Comparison of ENCODE assay signal across 7 mouse cellular contexts in the genomic region with DNA sequence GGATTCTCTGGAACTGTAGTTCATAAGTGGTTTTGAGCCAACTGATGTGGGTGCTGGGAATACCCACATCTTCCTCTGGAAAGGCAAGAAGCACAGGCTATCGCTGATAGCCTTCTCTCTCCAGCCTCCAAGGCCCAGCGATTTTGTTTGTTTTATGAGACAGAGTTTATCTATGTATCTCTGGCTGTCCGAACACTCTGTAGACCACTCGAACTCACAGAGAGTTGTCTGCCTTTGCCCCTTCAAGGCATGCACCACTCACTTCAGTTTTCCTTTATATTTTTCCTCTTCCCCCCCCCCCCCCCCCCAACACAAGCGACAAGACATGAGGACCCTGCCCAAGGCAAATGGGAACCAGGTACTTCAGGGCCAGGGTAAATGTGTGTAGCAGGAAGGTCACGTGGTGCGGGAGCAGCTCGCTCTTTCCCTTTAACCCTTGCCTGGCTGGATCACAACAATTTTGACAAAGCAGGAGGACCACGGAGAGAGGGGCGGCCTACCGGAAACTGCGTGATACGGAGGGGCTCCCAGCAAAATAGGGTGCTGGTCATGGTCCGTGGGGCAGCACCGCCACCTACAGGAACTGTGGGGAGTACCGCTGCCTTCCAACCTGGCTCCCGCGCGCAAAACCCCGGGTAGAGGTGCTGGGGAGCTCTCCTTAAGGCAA. TPM values are rescaled to one million over a fixed set of nuclear protein-coding genes. Genes with fewer than 3 reads are reported as not detected.
DNase-seq lines count a peak whose midpoint lies in the region; ATAC-seq lines count a peak whose summit lies in the region.

No protein-coding gene starts in this region.

- H3K4me1 ChIP-seq in intestine, embryonic 16.5 days (ENCODE audit: control insufficient read depth, insufficient read depth, low read length) = peaks cover 4% of the 10 kb centered on the region; the same call in 1 of the 2 replicates
- H3K4me1 ChIP-seq in midbrain, embryonic 10.5 days = peaks cover 11% of the 10 kb centered on the region

- peak; percentile 87 for ATAC-seq in intestine, embryonic 16.5 days

- DNase-seq in adrenal gland, adult 8-10 months = peak; percentile 49
- DNase-seq in embryo, embryonic 11 days = peak; percentile 92
- peak; percentile 33 to 66 for DNase-seq in gastrocnemius, postnatal 4 days (ENCODE audit: low spot score in 2 of 2)
- DNase-seq in left cerebral cortex, postnatal 36 days (ENCODE audit: low spot score in 2 of 2) = peak; percentile 64 to 70
- DNase-seq in midbrain, embryonic 10.5 days (ENCODE audit: low spot score) = peak; percentile 87
- peak; percentile 87 for DNase-seq in right cerebral cortex, postnatal 4 days

- H3K27me3 ChIP-seq in intestine, embryonic 16.5 days (replicated peaks; ENCODE audit: control insufficient read depth, insufficient read depth, low read length) = no peaks in the 10 kb centered on the region
- no peaks in the 10 kb centered on the region for H3K27me3 ChIP-seq in midbrain, embryonic 10.5 days (ENCODE audit: low read depth, poor library complexity, severe bottlenecking)

- H3K4me2 ChIP-seq in intestine, embryonic 16.5 days (ENCODE audit: low read depth, low read length) = peak overlapping the region; percentile 80

- no peaks in the 10 kb centered on the region for H3K36me3 ChIP-seq in intestine, embryonic 16.5 days (ENCODE audit: control insufficient read depth, insufficient read depth, low read length)
- no peaks in the 10 kb centered on the region for H3K36me3 ChIP-seq in midbrain, embryonic 10.5 days

- intact Hi-C loops in left cerebral cortex, postnatal 36 days (cut with DNase I) = loop anchor here (5.0 kb wide), 1 partner anchor 265 kb away; a partner anchor contains a TSS

- no peak overlapping the region; the same call in 1 of the 2 replicates for H3K27ac ChIP-seq in intestine, embryonic 16.5 days (ENCODE audit: low read length)
- H3K27ac ChIP-seq in midbrain, embryonic 10.5 days (replicated peaks) = peak overlapping the region; percentile 80

- 2% methylated on average over 20 of the region's 20 CpGs for WGBS in intestine, embryonic 16.5 days
- WGBS in midbrain, embryonic 10.5 days = 8% methylated on average over 20 of the region's 20 CpGs

- H3K9me3 ChIP-seq in intestine, embryonic 16.5 days (ENCODE audit: control insufficient read depth, low read length) = no peaks in the 10 kb centered on the region
- no peaks in the 10 kb centered on the region for H3K9me3 ChIP-seq in midbrain, embryonic 10.5 days (replicated peaks)

- H3K9ac ChIP-seq in intestine, embryonic 16.5 days (ENCODE audit: low read depth, low read length) = peak overlapping the region; percentile 70

- H3K4me3 ChIP-seq in intestine, embryonic 16.5 days (ENCODE audit: low read length) = peak overlapping the region; percentile 50
- H3K4me3 ChIP-seq in midbrain, embryonic 10.5 days = peak overlapping the region; percentile 53

RNA-seq across cellular contexts. Expression of a gene that starts 12.5 kb away (rescaled TPM):
- total RNA-seq in adrenal gland, adult 8-10 months (2022) = 1 to 10 TPM in 2 of 4 experiments, under 1 TPM in 1, not detected in 1; 0.32 to 3.8 (median 2.4) TPM
- total RNA-seq in gastrocnemius, postnatal 4 days (2021) = under 1 TPM in 1 of 2 experiments, not detected in 1; 0.42 TPM
- not detected in 2 replicates for polyA plus RNA-seq in intestine, embryonic 16.5 days (2015; fragmentation: Nextera tagmentation; extraction: Ambion mirVana)
- total RNA-seq in left cerebral cortex, postnatal 36 days (2021) = not detected
- polyA plus RNA-seq in midbrain, embryonic 10.5 days (2016; fragmentation: Nextera tagmentation; extraction: Ambion mirVana) = 0.42 TPM in 1 of 2 replicates, not detected in the other

RNA-seq across cellular contexts. Expression of a gene that starts 42.8 kb away (rescaled TPM):
- 10 to 100 TPM; 43.6 to 53.1 (median 51.9) TPM for total RNA-seq in adrenal gland, adult 8-10 months (2022)
- total RNA-seq in gastrocnemius, postnatal 4 days (2021) = 10 to 100 TPM; 14.2 to 17.0 TPM
- 3.1 and 3.9 TPM in 2 replicates for polyA plus RNA-seq in intestine, embryonic 16.5 days (2015; fragmentation: Nextera tagmentation; extraction: Ambion mirVana)
- total RNA-seq in left cerebral cortex, postnatal 36 days (2021) = 100 to 1,000 TPM; 111 to 117 TPM
- 4.3 and 5.1 TPM in 2 replicates for polyA plus RNA-seq in midbrain, embryonic 10.5 days (2016; fragmentation: Nextera tagmentation; extraction: Ambion mirVana)

RNA-seq across cellular contexts. Expression of a gene that starts 52.2 kb away (rescaled TPM):
- total RNA-seq in adrenal gland, adult 8-10 months (2022) = 10 to 100 TPM; 40.1 to 49.0 (median 44.8) TPM
- total RNA-seq in gastrocnemius, postnatal 4 days (2021) = 10 to 100 TPM; 27.2 to 27.4 TPM
- polyA plus RNA-seq in intestine, embryonic 16.5 days (2015; fragmentation: Nextera tagmentation; extraction: Ambion mirVana) = 31.1 and 31.3 TPM in 2 replicates
- total RNA-seq in left cerebral cortex, postnatal 36 days (2021) = 10 to 100 TPM; 57.0 to 59.8 TPM
- 46.0 and 47.8 TPM in 2 replicates for polyA plus RNA-seq in midbrain, embryonic 10.5 days (2016; fragmentation: Nextera tagmentation; extraction: Ambion mirVana)
